Comparison of ENCODE assay signal across 8 mouse cellular contexts in the genomic region with DNA sequence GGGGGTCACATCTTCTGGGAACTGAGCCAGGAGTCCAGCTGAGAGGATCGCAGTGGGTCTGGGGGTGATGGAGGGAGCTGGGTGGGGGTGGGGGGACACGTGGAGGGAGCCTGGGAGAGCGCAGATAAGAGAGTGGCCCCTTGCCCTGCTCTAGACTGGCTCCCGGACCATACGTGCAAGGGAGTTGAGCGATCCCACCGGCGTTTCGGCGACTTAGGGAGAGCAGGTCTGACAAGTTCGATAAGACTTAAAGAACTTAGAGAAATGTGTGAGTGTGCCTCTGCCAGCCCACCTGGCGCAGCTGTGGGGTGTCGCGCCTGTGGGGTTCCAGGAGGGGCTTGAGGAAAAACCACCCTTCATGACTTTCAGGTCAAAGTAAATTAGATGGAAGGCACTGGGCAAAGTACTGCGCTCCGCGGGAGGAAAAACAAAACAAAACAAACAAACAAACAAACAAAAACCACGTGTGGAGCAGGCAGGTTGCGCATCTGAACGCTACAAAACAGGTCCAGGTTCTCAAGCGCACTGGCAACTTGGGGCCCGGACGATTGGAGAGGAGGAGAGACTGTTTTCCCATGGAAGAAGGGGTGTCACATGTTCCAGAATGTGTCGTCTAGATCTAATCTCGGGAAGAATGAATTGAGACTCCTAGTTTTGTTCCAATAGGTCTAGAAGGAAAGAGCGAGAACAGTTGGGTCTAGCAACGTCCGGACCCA. TPM values are rescaled to one million over a fixed set of nuclear protein-coding genes. Genes with fewer than 3 reads are reported as not detected.
DNase-seq lines count a peak whose midpoint lies in the region; ATAC-seq and TF ChIP-seq lines count a peak whose summit lies in the region.

No protein-coding gene starts in this region.

- no peaks in the 10 kb centered on the region for H3K9me3 ChIP-seq in hindbrain, embryonic 11.5 days (ENCODE audit: control insufficient read depth, low read length)
- H3K9me3 ChIP-seq in stomach, postnatal 0 days (ENCODE audit: control insufficient read depth, low read length), result no peaks in the 10 kb centered on the region

- peaks cover 11% of the 10 kb centered on the region; the same call in 1 of the 2 replicates for H3K27me3 ChIP-seq in hindbrain, embryonic 11.5 days (ENCODE audit: control insufficient read depth, insufficient read depth, low read length)
- H3K27me3 ChIP-seq in stomach, postnatal 0 days (ENCODE audit: control insufficient read depth, insufficient read depth, low read length), result no peaks in the 10 kb centered on the region

- peak overlapping the region; percentile 94 for H3K4me2 ChIP-seq in hindbrain, embryonic 11.5 days (replicated peaks; ENCODE audit: low read depth, low read length)
- H3K4me2 ChIP-seq in stomach, postnatal 0 days (replicated peaks; ENCODE audit: low read depth), result peak overlapping the region; percentile 99

- H3K4me1 ChIP-seq in lung, adult 2 months (ENCODE audit: control insufficient read depth, insufficient read depth, low read length), result no peaks in the 10 kb centered on the region
- no peaks in the 10 kb centered on the region for H3K4me1 ChIP-seq in hindbrain, embryonic 11.5 days (replicated peaks; ENCODE audit: control insufficient read depth, insufficient read depth, low read length)
- no peaks in the 10 kb centered on the region for H3K4me1 ChIP-seq in stomach, postnatal 0 days (replicated peaks; ENCODE audit: control insufficient read depth, insufficient read depth)

- no peak for TF ChIP-seq POLR2A in lung, adult 2 months (IDR thresholded peaks at IDR 0.05; ENCODE audit: borderline replicate concordance, extremely low read depth, low read depth, low read length)

- no peak for TF ChIP-seq CTCF in lung, adult 2 months (IDR thresholded peaks at IDR 0.05; ENCODE audit: insufficient read depth, low read length)
- no peak for TF ChIP-seq CTCF in stomach, postnatal 0 days (IDR thresholded peaks at IDR 0.05; ENCODE audit: low read depth)

- TF ChIP-seq EP300 in stomach, postnatal 0 days (optimal IDR thresholded peaks at IDR 0.05), result no peak

- H3K36me3 ChIP-seq in hindbrain, embryonic 11.5 days (ENCODE audit: control insufficient read depth, insufficient read depth, low read length), result no peaks in the 10 kb centered on the region
- no peaks in the 10 kb centered on the region for H3K36me3 ChIP-seq in stomach, postnatal 0 days (ENCODE audit: control insufficient read depth, insufficient read depth, low read length)

- peak; percentile 68; the same call in 1 of the 2 replicates for ATAC-seq in hindbrain, embryonic 11.5 days (ENCODE audit: low FRiP score)
- ATAC-seq in stomach, postnatal 0 days (ENCODE audit: low FRiP score, low TSS enrichment), result peak; percentile 48

- WGBS in lung, adult 2 months, result 2% methylated on average over 28 of the region's 28 CpGs
- 4% methylated on average over 28 of the region's 28 CpGs for WGBS in hindbrain, embryonic 11.5 days
- 3% methylated on average over 28 of the region's 28 CpGs for WGBS in stomach, postnatal 0 days

- peak; percentile 5 for DNase-seq in lung, adult 2 months
- no peak for DNase-seq in lung, adult 18-20 months
- DNase-seq in embryo, embryonic 10.5 days (ENCODE audit: low spot score), result peak; percentile 14
- peak; percentile 35 for DNase-seq in hindbrain, embryonic 11.5 days (ENCODE audit: low spot score)
- peak; percentile 1 for DNase-seq in lung, postnatal 14 days
- peak; percentile 27 for DNase-seq in stomach, postnatal 0 days (ENCODE audit: low spot score)
- DNase-seq in cerebellum, adult 11 months, result no peak
- no peak for DNase-seq in layer of hippocampus, adult 18-20 months (ENCODE audit: low spot score in 2 of 2)

- no peak overlapping the region for H3K27ac ChIP-seq in hindbrain, embryonic 11.5 days (ENCODE audit: low read depth, low read length)
- H3K27ac ChIP-seq in stomach, postnatal 0 days (replicated peaks), result no peak overlapping the region

- peak overlapping the region; percentile 85 for H3K4me3 ChIP-seq in lung, adult 2 months (replicated peaks; ENCODE audit: extremely low read depth, low read depth, low read length)
- H3K4me3 ChIP-seq in hindbrain, embryonic 11.5 days (ENCODE audit: low read depth, low read length), result peak overlapping the region; percentile 53
- H3K4me3 ChIP-seq in stomach, postnatal 0 days (ENCODE audit: low read depth, low read length), result peak overlapping the region; percentile 76

- H3K9ac ChIP-seq in hindbrain, embryonic 11.5 days (ENCODE audit: low read depth, low read length), result peak overlapping the region; percentile 42
- H3K9ac ChIP-seq in stomach, postnatal 0 days (ENCODE audit: low read length), result peak overlapping the region; percentile 73

RNA-seq across cellular contexts. Expression of a gene that starts 1.1 kb away (rescaled TPM):
- 20.7 and 26.2 TPM in 2 replicates for polyA plus RNA-seq in lung, adult 2 months (2012; rRNA removed)
- polyA plus RNA-seq in hindbrain, embryonic 11.5 days (2014; fragmentation: Nextera tagmentation; extraction: Ambion mirVana), result 0.25 and 0.39 TPM in 2 replicates
- 2.5 and 3.4 TPM in 2 replicates for polyA plus RNA-seq in stomach, postnatal 0 days (2015; fragmentation: Nextera tagmentation; extraction: Ambion mirVana)
- 1 to 10 TPM; 6.1 to 8.2 TPM for total RNA-seq in layer of hippocampus, adult 18-20 months (2021)

Comparison
In these comparisons a context has a peak if more than half of its experiments do, and no peak if none do; other contexts are left out.
1. DNase-seq: peak in lung, adult 2 months (single experiment), embryo, embryonic 10.5 days (single experiment), hindbrain, embryonic 11.5 days (single experiment), lung, postnatal 14 days (single experiment) and stomach, postnatal 0 days (single experiment); none in lung, adult 18-20 months (0 of 2), cerebellum, adult 11 months (single experiment) and layer of hippocampus, adult 18-20 months (0 of 2).
2. Peak in every context shown above with its lines, with median percentiles within 50 percentile points of each other: H3K4me3 ChIP-seq.